Mouse (Mus musculus): Measurements from ENCODE around the gene Fam78a. TPM values are rescaled to one million over a fixed set of nuclear protein-coding genes. Genes with fewer than 3 reads are reported as not detected.
A peak's percentile ranks its signal among the peaks of the same experiment; 100 is the strongest.

Fam78a gene
- total and polyA plus RNA-seq, 3 experiments, result 16.0 to 17.4 TPM; not detected in 1

- TF ChIP-seq GATA1 (IDR thresholded peaks at IDR 0.05; ENCODE audit: low read depth, low read length), result no peak
- no peak for TF ChIP-seq MAZ (IDR thresholded peaks at IDR 0.05; ENCODE audit: low read depth, low read length)
- no peak for TF ChIP-seq TCF12 (IDR thresholded peaks at IDR 0.05; ENCODE audit: low read depth, low read length)
- no peak for TF ChIP-seq POLR2A (IDR thresholded peaks at IDR 0.05; ENCODE audit: control insufficient read depth in 1 of 2, insufficient read depth in 1 of 2, low read depth in 1 of 2, low read length in 2 of 2, poor library complexity in 1 of 2)
- no peak for TF ChIP-seq GABPA (IDR thresholded peaks at IDR 0.05; ENCODE audit: low read depth, low read length)
- TF ChIP-seq CTCF (IDR thresholded peaks at IDR 0.05 in 2 of 3, conservative IDR thresholded peaks at IDR 0.05 in 1 of 3; ENCODE audit: control insufficient read depth in 1 of 3, insufficient read depth in 1 of 3, low read depth in 2 of 3, low read length in 3 of 3, poor library complexity in 1 of 3, severe bottlenecking in 1 of 3), result no peak
- TF ChIP-seq POLR2AphosphoS5 (IDR thresholded peaks at IDR 0.05; ENCODE audit: borderline replicate concordance, low read depth, low read length), result no peak
- TF ChIP-seq USF2 (IDR thresholded peaks at IDR 0.05; ENCODE audit: borderline replicate concordance in 1 of 2, insufficient read depth in 1 of 2, low read depth in 1 of 2, low read length in 2 of 2), result no peak
- no peak for TF ChIP-seq JUND (IDR thresholded peaks at IDR 0.05; ENCODE audit: low read depth, low read length)
- no peak for TF ChIP-seq E2F4 (IDR thresholded peaks at IDR 0.05; ENCODE audit: borderline replicate concordance, low read depth, low read length)
- TF ChIP-seq TBP (IDR thresholded peaks at IDR 0.05; ENCODE audit: low read depth, low read length), result no peak
- TF ChIP-seq MAFK (IDR thresholded peaks at IDR 0.05; ENCODE audit: borderline replicate concordance, low read depth, low read length), result no peak
- TF ChIP-seq ZMIZ1 (IDR thresholded peaks at IDR 0.05; ENCODE audit: low read depth, low read length), result no peak
- TF ChIP-seq ZKSCAN1 (IDR thresholded peaks at IDR 0.05; ENCODE audit: low read depth, low read length), result no peak
- no peak for TF ChIP-seq ZNF384 (IDR thresholded peaks at IDR 0.05; ENCODE audit: low read depth, low read length)
- no peak for TF ChIP-seq MAX (IDR thresholded peaks at IDR 0.05; ENCODE audit: low read length)
- TF ChIP-seq MYB (IDR thresholded peaks at IDR 0.05; ENCODE audit: low read depth, low read length), result no peak
- Histone ChIP-seq H3K36me3 (ENCODE audit: control insufficient read depth in 1 of 2, insufficient read depth in 2 of 2, low read length in 2 of 2) (peaks cover 0 to 41% of the 10 kb centered on the region in 2 experiments; a peak in 2 of 4 replicates), H3K27me3 (ENCODE audit: control insufficient read depth in 1 of 2, insufficient read depth in 2 of 2, low read length in 2 of 2) (no peaks in the 10 kb centered on the region), H3K4me1 (ENCODE audit: control insufficient read depth in 1 of 2, insufficient read depth in 2 of 2, low read length in 2 of 2) (peaks cover 32 to 48% of the 10 kb centered on the region in 2 experiments), H3K4me3 (ENCODE audit: control insufficient read depth in 1 of 2, insufficient read depth in 1 of 2, low read depth in 2 of 2, low read length in 2 of 2) (no peak overlapping the region), H3K9ac (ENCODE audit: control insufficient read depth, low read depth, low read length, poor library complexity, severe bottlenecking) (no peak overlapping the region), H3K79me2 (ENCODE audit: control insufficient read depth, insufficient read depth, low read length, poor library complexity) (no peaks in the 10 kb centered on the region), H3K27ac (ENCODE audit: control insufficient read depth, low read depth, low read length) (no peak overlapping the region; the same call in 1 of the 2 replicates), H3K9me3 (replicated peaks; ENCODE audit: insufficient read depth, low read length) (no peaks in the 10 kb centered on the region)
- no peak for DNase-seq (ENCODE audit: low read depth, low spot score)
Observed at GRCm38 (mm10) chr2:32058241-32058640, 26.4 kb downstream of the Fam78a start.

GRCm38 (mm10) chr2:32057794-32058193, 26.9 kb downstream of the Fam78a start:
- no peaks in the 10 kb centered on the region for H3K79me2 ChIP-seq (ENCODE audit: control insufficient read depth, insufficient read depth, low read length, poor library complexity)
- H3K4me3 ChIP-seq (ENCODE audit: control insufficient read depth in 1 of 2, insufficient read depth in 1 of 2, low read depth in 2 of 2, low read length in 2 of 2), result no peak overlapping the region
- no peaks in the 10 kb centered on the region for H3K9me3 ChIP-seq (replicated peaks; ENCODE audit: insufficient read depth, low read length)
- TF ChIP-seq CHD1 (IDR thresholded peaks at IDR 0.05; ENCODE audit: low read depth, low read length), result no peak
- no peak for TF ChIP-seq MAX (IDR thresholded peaks at IDR 0.05; ENCODE audit: low read length)
- no peak for TF ChIP-seq USF2 (IDR thresholded peaks at IDR 0.05; ENCODE audit: borderline replicate concordance in 1 of 2, insufficient read depth in 1 of 2, low read depth in 1 of 2, low read length in 2 of 2)
- TF ChIP-seq MAFK (IDR thresholded peaks at IDR 0.05; ENCODE audit: borderline replicate concordance, low read depth, low read length), result no peak
- no peak for TF ChIP-seq USF1 (IDR thresholded peaks at IDR 0.05; ENCODE audit: low read depth, low read length)
- no peak for TF ChIP-seq SMC3 (IDR thresholded peaks at IDR 0.05; ENCODE audit: low read depth, low read length)
- no peak for TF ChIP-seq POLR2AphosphoS5 (IDR thresholded peaks at IDR 0.05; ENCODE audit: borderline replicate concordance, low read depth, low read length)
- TF ChIP-seq ZNF384 (IDR thresholded peaks at IDR 0.05; ENCODE audit: low read depth, low read length), result no peak
- no peak for TF ChIP-seq ZMIZ1 (IDR thresholded peaks at IDR 0.05; ENCODE audit: low read depth, low read length)
- no peak for TF ChIP-seq EP300 (IDR thresholded peaks at IDR 0.05; ENCODE audit: low read depth in 1 of 2, low read length in 2 of 2)
- no peak for TF ChIP-seq MXI1 (IDR thresholded peaks at IDR 0.05; ENCODE audit: low read depth, low read length)
- no peak for TF ChIP-seq RCOR1 (IDR thresholded peaks at IDR 0.05; ENCODE audit: low read depth, low read length)
- TF ChIP-seq BHLHE40 (IDR thresholded peaks at IDR 0.05; ENCODE audit: borderline replicate concordance, low read depth, low read length), result no peak
- no peak for TF ChIP-seq CHD2 (IDR thresholded peaks at IDR 0.05; ENCODE audit: low read length)
- no peak for TF ChIP-seq HCFC1 (IDR thresholded peaks at IDR 0.05; ENCODE audit: low read depth, low read length)
- no peak for TF ChIP-seq TCF12 (IDR thresholded peaks at IDR 0.05; ENCODE audit: low read depth, low read length)
- TF ChIP-seq KAT2A (conservative IDR thresholded peaks at IDR 0.05; ENCODE audit: low read depth, low read length), result no peak
- no peak for TF ChIP-seq MYB (IDR thresholded peaks at IDR 0.05; ENCODE audit: low read depth, low read length)
- TF ChIP-seq NELFE (IDR thresholded peaks at IDR 0.05; ENCODE audit: low read depth, low read length), result no peak
- TF ChIP-seq E2F4 (IDR thresholded peaks at IDR 0.05; ENCODE audit: borderline replicate concordance, low read depth, low read length), result no peak
- H3K36me3 ChIP-seq (ENCODE audit: control insufficient read depth in 1 of 2, insufficient read depth in 2 of 2, low read length in 2 of 2), result peaks cover 0 to 39% of the 10 kb centered on the region in 2 experiments; a peak in 2 of 4 replicates
- H3K27me3 ChIP-seq (ENCODE audit: control insufficient read depth in 1 of 2, insufficient read depth in 2 of 2, low read length in 2 of 2), result no peaks in the 10 kb centered on the region
- DNase-seq (ENCODE audit: low read depth, low spot score), result no peak
- H3K9ac ChIP-seq (ENCODE audit: control insufficient read depth, low read depth, low read length, poor library complexity, severe bottlenecking), result peak overlapping the region; percentile 2; the same call in 1 of the 2 replicates
- peak overlapping the region; percentile 61 for H3K27ac ChIP-seq (ENCODE audit: control insufficient read depth, low read depth, low read length)
- H3K4me1 ChIP-seq (ENCODE audit: control insufficient read depth in 1 of 2, insufficient read depth in 2 of 2, low read length in 2 of 2), result peaks cover 28 to 48% of the 10 kb centered on the region in 2 experiments

Data from MEL (cell line).